Mouse (Mus musculus) cerebellum, adult 2 months (tissue): ENCODE measurements around the gene Def8.

Experiments used
- CTCF ChIP-seq: fragments of 200-500 bp; IDR thresholded peaks from 2 replicates; pipeline ENCODE4 v1.5.1; 2011; ENCODE audit warnings: low read depth, mild to moderate bottlenecking, control low read depth, low read length, moderate library complexity, borderline replicate concordance; ENCODE audit not compliant: insufficient read depth
- POLR2A ChIP-seq: fragments of 200-500 bp; IDR thresholded peaks from 2 replicates; pipeline ENCODE4 v1.6.1; 2011; ENCODE audit warnings: low read length, control low read depth, borderline replicate concordance; ENCODE audit not compliant: insufficient read depth

GRCm38 (mm10) chr8:123411781-123412327 lies 11.5 kb upstream of the Def8 start:
- TF ChIP-seq CTCF (no peak), POLR2A (no peak)
